Mouse (Mus musculus) small intestine, adult 2 months (tissue): ENCODE data around the gene Alyref.

Experiments
- CTCF ChIP-seq: fragments of 200-500 bp; IDR thresholded peaks from 2 replicates; pipeline ENCODE4 v1.5.1; 2012; ENCODE audit warnings: low read depth, mild to moderate bottlenecking, control low read depth, inconsistent platforms, low read length, moderate library complexity, mixed read lengths; ENCODE audit not compliant: insufficient replicate concordance, insufficient read length; ENCODE audit errors: extremely low read depth
- POLR2A ChIP-seq: fragments of 200-500 bp; IDR thresholded peaks from 2 replicates; pipeline ENCODE4 v1.6.1; 2012; ENCODE audit warnings: low read depth, mild to moderate bottlenecking, control low read depth, inconsistent platforms, low read length, moderate library complexity

DNA sequence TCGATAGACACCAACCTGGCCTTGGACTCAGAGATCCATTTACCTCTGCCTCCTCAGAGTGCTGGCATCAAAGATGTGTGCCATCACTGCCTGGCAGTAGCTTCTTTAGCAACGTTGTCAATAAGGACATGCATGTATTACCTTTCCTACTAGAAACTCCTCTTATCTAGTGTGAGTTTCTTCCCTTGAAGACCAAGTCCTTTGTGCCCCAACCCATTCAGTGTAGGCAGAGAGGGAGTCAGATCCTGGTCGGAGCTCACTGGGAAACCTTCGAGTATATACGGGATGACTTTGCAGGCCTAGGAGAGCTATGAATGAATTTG lies 23.9 kb downstream of the Alyref start:
- TF ChIP-seq POLR2A (no peak), CTCF (no peak)
